Mouse (Mus musculus) thymus, adult 2 months (tissue): ENCODE measurements around the gene Gm5148. TPM values are rescaled to one million over a fixed set of nuclear protein-coding genes. Genes with fewer than 3 reads are reported as not detected.

ENCODE experiments used
- DNase-seq: peaks from one replicate; pipeline ENCODE4 v3.0.0; 2021
- H3K27ac ChIP-seq: fragments of 200-500 bp; 2 replicates; pipeline ENCODE4 v1.5.1; 2012; ENCODE audit warnings: low read length, control low read depth; ENCODE audit not compliant: control insufficient read depth, insufficient read depth
- H3K27me3 ChIP-seq: fragments of 200-500 bp; 2 replicates; pipeline ENCODE4 v1.6.1; 2012; ENCODE audit warnings: mild to moderate bottlenecking, low read length, moderate library complexity, mixed read lengths; ENCODE audit not compliant: control insufficient read depth, insufficient read depth
- H3K36me3 ChIP-seq: fragments of 200-500 bp; 2 replicates; pipeline ENCODE4 v1.6.1; 2012; ENCODE audit warnings: mild to moderate bottlenecking, low read length, moderate library complexity; ENCODE audit not compliant: control insufficient read depth, insufficient read depth
- H3K4me1 ChIP-seq: fragments of 200-500 bp; replicated peaks from 2 replicates; pipeline ENCODE4 v1.6.1; 2012; ENCODE audit warnings: low read length; ENCODE audit not compliant: control insufficient read depth, insufficient read depth
- H3K4me3 ChIP-seq: fragments of 200-500 bp; 2 replicates; pipeline ENCODE4 v1.5.1; 2012; ENCODE audit warnings: mild to moderate bottlenecking, low read length, control low read depth, moderate library complexity; ENCODE audit not compliant: control insufficient read depth, insufficient read depth
- CTCF ChIP-seq: fragments of 200-500 bp; IDR thresholded peaks from 2 replicates; pipeline ENCODE4 v1.5.1; 2012; ENCODE audit warnings: mild to moderate bottlenecking, control low read depth, low read length, moderate library complexity, borderline replicate concordance; ENCODE audit not compliant: control insufficient read depth, poor library complexity, insufficient read depth; ENCODE audit errors: extremely low read depth
- POLR2A ChIP-seq: fragments of 200-500 bp; IDR thresholded peaks from 2 replicates; pipeline ENCODE4 v1.6.1; 2012; ENCODE audit warnings: mild to moderate bottlenecking, low read length, control low read depth, moderate library complexity; ENCODE audit not compliant: control insufficient read depth, poor library complexity, insufficient read depth; ENCODE audit errors: extremely low read depth
- WGBS: fragments of 180-500 bp; shearing (Covaris S2); methylation state at CpG from one replicate; pipeline ENCODE4 v1.1.7; 2018; 5-methylcytosine and 5-hydroxymethylcytosine counted together
- polyA plus RNA-seq: library from polyadenylated mRNA; depleted of rRNA; stranded (reverse); fragments of >200 nt; gene quantifications from 2 replicates; pipeline ENCODE4 v1.2.3, GENCODE M21; 2012

The Gm5148 gene
- polyA plus RNA-seq, 1 experiment, result 1.5 TPM

GRCm38 (mm10) chr3:37676291-37676690 lies 48.0 kb downstream of the Gm5148 start:
- TF ChIP-seq POLR2A (no peak), CTCF (no peak)
- Histone ChIP-seq H3K36me3 (no peaks in the 10 kb centered on the region), H3K4me3 (no peak overlapping the region), H3K27me3 (no peaks in the 10 kb centered on the region), H3K4me1 (peaks cover 12% of the 10 kb centered on the region), H3K27ac (no peak overlapping the region)
- no peak for DNase-seq
- 88% methylated on average over 8 of the region's 8 CpGs for WGBS

- Histone ChIP-seq H3K4me1 (peaks cover 12% of the 10 kb centered on the region), H3K27ac (no peak overlapping the region), H3K36me3 (no peaks in the 10 kb centered on the region), H3K27me3 (no peaks in the 10 kb centered on the region), H3K4me3 (no peak overlapping the region)
- no peak for TF ChIP-seq CTCF
- TF ChIP-seq POLR2A, result no peak
- 9% methylated on average over 11 of the region's 11 CpGs for WGBS
- DNase-seq, result no peak
These were observed 49.2 kb downstream of the Gm5148 start for GRCm38 (mm10) chr3:37675056-37675525.

- H3K27me3 ChIP-seq, result no peaks in the 10 kb centered on the region
- no peak for TF ChIP-seq CTCF
- TF ChIP-seq POLR2A, result no peak
- no peak for DNase-seq
- peaks cover 12% of the 10 kb centered on the region for H3K4me1 ChIP-seq
- no peak overlapping the region for H3K4me3 ChIP-seq
- no peak overlapping the region for H3K27ac ChIP-seq
- WGBS, result 90% methylated on average over 13 of the region's 13 CpGs
- H3K36me3 ChIP-seq, result no peaks in the 10 kb centered on the region
These were observed 50.6 kb downstream of the Gm5148 start for GRCm38 (mm10) chr3:37673513-37674261.

GRCm38 (mm10) chr3:37672266-37673040 lies 51.8 kb downstream of the Gm5148 start:
- Histone ChIP-seq H3K4me3 (no peak overlapping the region), H3K27ac (no peak overlapping the region), H3K36me3 (no peaks in the 10 kb centered on the region), H3K27me3 (no peaks in the 10 kb centered on the region), H3K4me1 (peaks cover 12% of the 10 kb centered on the region)
- no peak for TF ChIP-seq POLR2A
- no peak for TF ChIP-seq CTCF
- no peak for DNase-seq
- WGBS, result 74% methylated on average over 15 of the region's 15 CpGs

- DNase-seq, result no peak
- WGBS, result 96% methylated on average over 20 of the region's 20 CpGs
- Histone ChIP-seq H3K27ac (no peak overlapping the region), H3K36me3 (no peaks in the 10 kb centered on the region), H3K4me3 (no peak overlapping the region), H3K4me1 (no peaks in the 10 kb centered on the region), H3K27me3 (no peaks in the 10 kb centered on the region)
- TF ChIP-seq CTCF (no peak), POLR2A (no peak)
These were observed 55.2 kb downstream of the Gm5148 start for GRCm38 (mm10) chr3:37669100-37669499.

GRCm38 (mm10) chr3:37668652-37669051 lies 55.6 kb downstream of the Gm5148 start:
- Histone ChIP-seq H3K4me3 (no peak overlapping the region), H3K27me3 (no peaks in the 10 kb centered on the region), H3K36me3 (no peaks in the 10 kb centered on the region), H3K4me1 (no peaks in the 10 kb centered on the region), H3K27ac (no peak overlapping the region)
- TF ChIP-seq POLR2A (no peak), CTCF (no peak)
- no peak for DNase-seq
- WGBS, result 96% methylated on average over 12 of the region's 12 CpGs
